Mouse (Mus musculus) myocyte (in vitro differentiated cells): ENCODE data around the gene Ergic1. TPM values are rescaled to one million over a fixed set of nuclear protein-coding genes. Genes with fewer than 3 reads are reported as not detected.

Experiments
- H3K27me3 ChIP-seq: one replicate; pipeline ENCODE4 v1.6.1; 2011; ENCODE audit not compliant: control insufficient read depth, insufficient read depth, insufficient read length
- H3K36me3 ChIP-seq: one replicate; pipeline ENCODE4 v1.6.1; 2011; ENCODE audit not compliant: control insufficient read depth, insufficient read depth
- H3K4me2 ChIP-seq: one replicate; pipeline ENCODE4 v1.6.1; 2011; ENCODE audit warnings: low read depth, control low read depth
- H3K4me3 ChIP-seq: one replicate; pipeline ENCODE4 v1.5.1; 2011; ENCODE audit warnings: mild to moderate bottlenecking, control low read depth, moderate library complexity
- H3K79me2 ChIP-seq: one replicate; pipeline ENCODE4 v1.6.1; 2011; ENCODE audit not compliant: control insufficient read depth, insufficient read depth
- H3ac ChIP-seq: one replicate; pipeline ENCODE4 v1.6.1; 2011; ENCODE audit not compliant: control insufficient read depth, insufficient read length
- CEBPB ChIP-seq: IDR thresholded peaks from 2 replicates; pipeline ENCODE4 v1.6.1; 2011; ENCODE audit warnings: mild to moderate bottlenecking, moderate library complexity; ENCODE audit not compliant: poor library complexity, insufficient read depth, severe bottlenecking
- E2F4 ChIP-seq: IDR thresholded peaks from one replicate; pipeline ENCODE4 v1.6.1; 2011; ENCODE audit warnings: mild to moderate bottlenecking, control low read depth, moderate library complexity; ENCODE audit not compliant: insufficient read depth
- MAX ChIP-seq: IDR thresholded peaks from one replicate; pipeline ENCODE4 v1.6.1; 2011; ENCODE audit warnings: low read depth, mild to moderate bottlenecking, control low read depth
- MYOD1 ChIP-seq, 3 experiments: IDR thresholded peaks; one replicate each; pipeline ENCODE4 v1.6.1; 2011; ENCODE audit warnings: control low read depth in 2 of 3, low read depth in 2 of 3, mild to moderate bottlenecking in 2 of 3, moderate library complexity in 1 of 3; ENCODE audit not compliant: insufficient read length in 2 of 3, control insufficient read depth in 1 of 3
- MYOG ChIP-seq, 3 experiments: IDR thresholded peaks; one replicate each; pipeline ENCODE4 v1.6.1; 2011; ENCODE audit warnings: control low read depth in 2 of 3, low read depth in 2 of 3, mild to moderate bottlenecking in 2 of 3; ENCODE audit not compliant: insufficient read length in 2 of 3, control insufficient read depth in 1 of 3, insufficient read depth in 1 of 3
- POLR2A ChIP-seq: IDR thresholded peaks from one replicate; pipeline ENCODE4 v1.6.1; 2011; ENCODE audit warnings: low read depth, mild to moderate bottlenecking, control low read depth, moderate library complexity; ENCODE audit not compliant: insufficient read length
- POLR2AphosphoS2 ChIP-seq: IDR thresholded peaks from one replicate; pipeline ENCODE4 v1.6.1; 2011; ENCODE audit warnings: low read depth, control low read depth; ENCODE audit not compliant: insufficient read length
- REST ChIP-seq: IDR thresholded peaks from one replicate; pipeline ENCODE4 v1.6.1; 2011; ENCODE audit warnings: mild to moderate bottlenecking, control low read depth, moderate library complexity; ENCODE audit not compliant: insufficient read depth, insufficient read length
- SRF ChIP-seq: IDR thresholded peaks from one replicate; pipeline ENCODE4 v1.6.1; 2011; ENCODE audit warnings: low read depth; ENCODE audit not compliant: control insufficient read depth, insufficient read length
- TCF12 ChIP-seq: IDR thresholded peaks from one replicate; pipeline ENCODE4 v1.6.1; 2011; ENCODE audit warnings: mild to moderate bottlenecking, control low read depth; ENCODE audit not compliant: poor library complexity, insufficient read depth, severe bottlenecking
- TCF3 ChIP-seq: IDR thresholded peaks from one replicate; pipeline ENCODE4 v1.6.1; 2011; ENCODE audit warnings: low read depth, control low read depth; ENCODE audit not compliant: insufficient read length
- USF1 ChIP-seq: IDR thresholded peaks from one replicate; pipeline ENCODE4 v1.6.1; 2011; ENCODE audit warnings: low read depth, mild to moderate bottlenecking, control low read depth, moderate library complexity
- polyA plus RNA-seq: library from polyadenylated mRNA; unstranded; fragments of >200 nt; fragmentation: generic; extraction: Trizol; gene quantifications from one replicate; pipeline ENCODE4 v1.2.1, GENCODE M21; 2012; ENCODE audit warnings: missing spikeins

Ergic1 gene
- polyA plus RNA-seq, 1 experiment = 102 TPM

DNA sequence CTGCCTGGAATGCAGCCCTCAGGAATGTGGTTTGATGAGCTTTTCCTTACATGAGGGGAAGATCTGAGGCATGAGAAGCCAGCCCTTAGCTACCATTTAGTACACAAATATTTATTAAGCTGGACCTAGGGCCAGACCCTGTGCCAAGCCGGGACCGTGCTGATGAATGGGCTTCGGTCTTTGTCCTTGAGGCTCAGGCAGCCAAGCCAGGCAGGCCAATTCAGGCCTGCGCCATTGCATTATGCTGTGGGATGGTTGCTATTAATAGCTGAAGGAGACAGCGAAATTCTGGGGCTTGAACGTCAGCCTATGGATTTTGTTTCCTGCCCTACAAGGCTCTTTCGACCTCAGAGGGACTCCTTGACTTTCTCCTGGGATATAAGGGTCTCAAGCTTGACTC is 50.0 kb downstream of the Ergic1 start:
- H3K4me2 ChIP-seq = no peak overlapping the region
- TF ChIP-seq TCF3 (no peak), SRF (no peak), MYOG (IDR thresholded peaks at IDR 0.05; ENCODE audit: control insufficient read depth in 1 of 3, insufficient read depth in 1 of 3, insufficient read length in 2 of 3, low read depth in 2 of 3) (no peak), CEBPB (no peak), USF1 (no peak), MYOD1 (IDR thresholded peaks at IDR 0.05; ENCODE audit: control insufficient read depth in 1 of 3, insufficient read length in 2 of 3, low read depth in 2 of 3) (no peak), POLR2AphosphoS2 (no peak)
- H3K27me3 ChIP-seq = no peaks in the 10 kb centered on the region
- peaks cover 2% of the 10 kb centered on the region for H3K36me3 ChIP-seq
- H3ac ChIP-seq = no peak overlapping the region
- H3K4me3 ChIP-seq = no peak overlapping the region
- H3K79me2 ChIP-seq = peaks cover 6% of the 10 kb centered on the region

DNA sequence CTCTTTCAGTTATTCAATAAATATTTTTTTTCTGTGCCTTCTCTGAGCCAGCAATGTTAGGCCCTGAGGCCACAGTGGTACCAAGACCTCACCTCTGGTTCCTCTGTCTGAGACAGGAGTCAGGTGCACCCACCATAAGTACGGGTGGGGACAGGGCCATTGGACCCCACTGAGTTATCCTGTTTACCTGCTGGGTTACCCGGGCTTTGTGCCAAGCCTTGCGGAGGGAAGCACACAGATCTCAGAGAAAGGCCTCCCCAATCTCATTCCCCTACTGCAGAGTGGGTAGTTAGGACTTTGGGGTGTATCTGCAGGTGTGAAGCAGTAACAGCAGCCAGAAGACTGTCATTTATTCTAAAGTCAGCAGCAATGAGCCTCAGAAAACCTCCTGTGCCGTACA is 50.6 kb downstream of the Ergic1 start:
- no peak overlapping the region for H3ac ChIP-seq
- peaks cover 3% of the 10 kb centered on the region for H3K79me2 ChIP-seq
- no peaks in the 10 kb centered on the region for H3K27me3 ChIP-seq
- TF ChIP-seq CEBPB = no peak
- no peak for TF ChIP-seq TCF12
- no peak for TF ChIP-seq REST
- TF ChIP-seq POLR2A = no peak
- TF ChIP-seq USF1 = no peak
- no peak for TF ChIP-seq E2F4
- TF ChIP-seq SRF = no peak
- no peak for TF ChIP-seq MYOD1 (IDR thresholded peaks at IDR 0.05; ENCODE audit: control insufficient read depth in 1 of 3, insufficient read length in 2 of 3, low read depth in 2 of 3)
- no peak for TF ChIP-seq POLR2AphosphoS2
- TF ChIP-seq MYOG (IDR thresholded peaks at IDR 0.05; ENCODE audit: control insufficient read depth in 1 of 3, insufficient read depth in 1 of 3, insufficient read length in 2 of 3, low read depth in 2 of 3) = no peak
- TF ChIP-seq TCF3 = no peak
- TF ChIP-seq MAX = no peak
- H3K4me3 ChIP-seq = no peak overlapping the region
- peaks cover 8% of the 10 kb centered on the region for H3K36me3 ChIP-seq
- H3K4me2 ChIP-seq = no peak overlapping the region

DNA sequence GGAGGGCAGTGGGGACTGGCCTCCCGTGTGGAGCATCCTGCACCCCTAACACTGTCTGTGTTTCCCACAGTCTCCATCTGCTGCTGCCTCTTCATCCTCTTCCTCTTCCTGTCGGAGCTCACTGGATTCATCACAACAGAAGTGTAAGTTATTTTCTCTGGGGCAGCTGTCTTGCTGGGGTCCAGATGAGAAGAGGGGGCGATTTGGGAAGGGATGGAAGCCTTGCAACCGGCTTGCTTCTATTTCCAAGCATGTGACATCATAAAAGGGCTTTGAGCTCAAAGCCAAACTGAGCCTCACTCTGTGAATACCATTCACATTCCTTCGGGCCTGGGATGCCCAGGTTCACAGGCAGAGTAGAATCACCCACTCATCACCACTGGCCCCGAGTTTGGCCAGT is 53.0 kb downstream of the Ergic1 start:
- no peak for TF ChIP-seq USF1
- no peak for TF ChIP-seq REST
- no peak for TF ChIP-seq MAX
- TF ChIP-seq POLR2A = no peak
- no peak for TF ChIP-seq CEBPB
- no peak for TF ChIP-seq SRF
- no peak for TF ChIP-seq MYOG (IDR thresholded peaks at IDR 0.05; ENCODE audit: control insufficient read depth in 1 of 3, insufficient read depth in 1 of 3, insufficient read length in 2 of 3, low read depth in 2 of 3)
- TF ChIP-seq E2F4 = no peak
- no peak for TF ChIP-seq TCF3
- no peak for TF ChIP-seq MYOD1 (IDR thresholded peaks at IDR 0.05; ENCODE audit: control insufficient read depth in 1 of 3, insufficient read length in 2 of 3, low read depth in 2 of 3)
- no peak overlapping the region for H3K4me2 ChIP-seq

DNA sequence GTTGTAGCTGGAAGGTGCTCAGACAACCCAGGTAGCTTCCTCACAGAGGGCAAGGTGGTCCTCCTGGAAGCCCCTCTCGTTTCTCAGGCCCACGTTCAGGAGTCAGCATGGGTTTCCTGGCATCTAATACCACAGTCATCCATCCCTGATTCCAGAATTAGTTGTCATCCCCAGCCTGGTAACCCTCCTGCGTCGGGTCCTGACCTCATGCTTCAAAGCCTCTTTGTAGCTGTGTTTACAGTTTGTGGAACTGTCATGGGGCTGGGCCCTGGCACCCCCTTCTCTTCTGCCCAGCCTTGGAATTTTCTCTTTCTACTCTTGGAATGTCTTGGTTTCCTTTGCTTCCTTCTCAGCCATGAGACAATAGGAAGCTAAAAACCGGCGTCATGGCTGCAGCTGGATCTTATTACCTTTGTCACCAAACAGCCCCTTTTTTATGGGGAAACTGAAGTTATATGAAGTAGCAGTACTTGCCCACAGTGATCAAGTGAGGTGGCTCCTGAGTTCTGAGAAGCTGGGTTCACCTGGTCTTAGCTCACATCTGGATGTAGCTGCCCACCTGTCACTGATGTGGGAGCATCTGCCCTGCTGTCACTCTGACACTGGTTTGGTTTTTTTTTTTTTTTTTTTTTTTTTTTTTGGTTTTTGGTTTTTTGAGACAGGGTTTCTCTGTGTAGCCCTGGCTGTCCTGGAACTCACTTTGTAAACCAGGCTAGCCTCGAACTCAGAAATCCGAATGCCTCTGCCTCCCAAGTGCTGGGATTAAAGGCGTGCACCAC is 53.6 kb downstream of the Ergic1 start:
- H3ac ChIP-seq = no peak overlapping the region
- no peaks in the 10 kb centered on the region for H3K79me2 ChIP-seq
- H3K4me2 ChIP-seq = no peak overlapping the region
- no peak for TF ChIP-seq E2F4
- no peak for TF ChIP-seq MAX
- no peak for TF ChIP-seq USF1
- TF ChIP-seq POLR2AphosphoS2 = no peak
- TF ChIP-seq REST = no peak
- TF ChIP-seq MYOD1 (IDR thresholded peaks at IDR 0.05; ENCODE audit: control insufficient read depth in 1 of 3, insufficient read length in 2 of 3, low read depth in 2 of 3) = no peak
- no peak for TF ChIP-seq CEBPB
- no peak for TF ChIP-seq TCF12
- H3K27me3 ChIP-seq = no peaks in the 10 kb centered on the region
- peaks cover 19% of the 10 kb centered on the region for H3K36me3 ChIP-seq
- no peak overlapping the region for H3K4me3 ChIP-seq

More for the DNA sequence above, 53.0 kb downstream of the Ergic1 start:
- Histone ChIP-seq H3ac (no peak overlapping the region), H3K79me2 (no peaks in the 10 kb centered on the region), H3K4me3 (no peak overlapping the region), H3K27me3 (no peaks in the 10 kb centered on the region), H3K36me3 (peaks cover 13% of the 10 kb centered on the region)

DNA sequence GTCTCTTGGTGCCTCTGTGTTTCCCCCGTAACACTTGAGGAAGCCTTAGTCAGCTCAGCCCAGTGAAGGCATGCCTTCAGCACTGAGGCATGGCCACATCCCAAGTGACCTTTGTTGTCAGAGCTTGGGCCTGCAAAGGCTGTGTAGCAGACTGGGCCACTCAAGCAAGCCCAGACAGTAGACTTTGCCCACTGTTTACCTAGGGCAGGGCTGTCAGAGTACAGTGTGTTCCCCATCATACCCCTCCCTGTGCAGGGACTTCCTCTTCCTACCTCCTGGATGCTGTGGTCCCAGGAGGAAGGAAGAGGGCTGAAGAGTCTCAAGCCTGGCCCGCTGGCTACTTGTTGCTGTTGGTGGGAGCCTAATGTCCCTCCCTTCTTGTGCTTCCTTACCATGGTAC is 55.4 kb downstream of the Ergic1 start:
- Histone ChIP-seq H3K27me3 (no peaks in the 10 kb centered on the region), H3K4me2 (no peak overlapping the region), H3K36me3 (peaks cover 23% of the 10 kb centered on the region), H3K4me3 (no peak overlapping the region), H3K79me2 (no peaks in the 10 kb centered on the region), H3ac (no peak overlapping the region)
- TF ChIP-seq POLR2A (no peak), REST (no peak), USF1 (no peak), TCF12 (no peak), E2F4 (no peak), MYOG (IDR thresholded peaks at IDR 0.05; ENCODE audit: control insufficient read depth in 1 of 3, insufficient read depth in 1 of 3, insufficient read length in 2 of 3, low read depth in 2 of 3) (no peak), SRF (no peak)
